29 mouse cellular contexts compared by ENCODE assay signal in genomic region chr1:75462636-75463035, GRCm38 (mm10). TPM values are rescaled to one million over a fixed set of nuclear protein-coding genes. Genes with fewer than 3 reads are reported as not detected.
DNase-seq lines count a peak whose midpoint lies in the region; ATAC-seq and TF ChIP-seq lines count a peak whose summit lies in the region.
"Had no signal": no experiment of that assay in that cellular context is flagged by ENCODE, and none has a peak within 500 bp of the region (broad histone marks: within the 10 kb centered on the region; RNA-seq: fewer than 3 reads in every experiment).

No protein-coding gene starts in this region.

- no peaks in the 10 kb centered on the region for H3K36me3 ChIP-seq in hindbrain, embryonic 10.5 days
- H3K36me3 ChIP-seq in hindbrain, embryonic 12.5 days, result no peaks in the 10 kb centered on the region
- H3K36me3 ChIP-seq in liver, embryonic 13.5 days, result no peaks in the 10 kb centered on the region
- no peaks in the 10 kb centered on the region for H3K36me3 ChIP-seq in kidney, adult 2 months (ENCODE audit: control insufficient read depth, insufficient read depth, low read length)
- H3K36me3 ChIP-seq: embryonic facial prominence, embryonic 15.5 days; forebrain, embryonic 15.5 days; heart, embryonic 15.5 days; hindbrain, embryonic 15.5 days; limb, embryonic 13.5 days; stomach, embryonic 15.5 days had no signal

- H3K27ac ChIP-seq in hindbrain, embryonic 10.5 days, result peak overlapping the region; percentile 16; the same call in 1 of the 2 replicates
- H3K27ac ChIP-seq in hindbrain, embryonic 12.5 days, result no peak overlapping the region
- peak overlapping the region; percentile 83 for H3K27ac ChIP-seq in liver, embryonic 13.5 days
- no peak overlapping the region for H3K27ac ChIP-seq in kidney, adult 2 months (ENCODE audit: insufficient read depth, low read depth, low read length)
- H3K27ac ChIP-seq: embryonic facial prominence, embryonic 15.5 days; forebrain, embryonic 15.5 days; heart, embryonic 15.5 days; hindbrain, embryonic 15.5 days; limb, embryonic 13.5 days; stomach, embryonic 15.5 days had no signal

- 23% methylated on average over 1 of the region's 1 CpGs for WGBS in hindbrain, embryonic 10.5 days
- WGBS in hindbrain, embryonic 12.5 days, result 0% methylated on average over 1 of the region's 1 CpGs
- WGBS in liver, embryonic 13.5 days (ENCODE audit: insufficient replicate concordance), result 0% methylated on average over 1 of the region's 1 CpGs
- 81% methylated on average over 1 of the region's 1 CpGs for WGBS in kidney, adult 2 months

- TF ChIP-seq POLR2A in kidney, adult 2 months (IDR thresholded peaks at IDR 0.05; ENCODE audit: low read depth, low read length), result no peak

- no peak for TF ChIP-seq CTCF in kidney, adult 2 months (conservative IDR thresholded peaks at IDR 0.05; ENCODE audit: insufficient read depth, insufficient read length, low read depth, low read length)

- no peaks in the 10 kb centered on the region for H3K9me3 ChIP-seq in hindbrain, embryonic 10.5 days
- no peaks in the 10 kb centered on the region for H3K9me3 ChIP-seq in hindbrain, embryonic 12.5 days (replicated peaks)
- H3K9me3 ChIP-seq in liver, embryonic 13.5 days (replicated peaks), result no peaks in the 10 kb centered on the region
- H3K9me3 ChIP-seq: embryonic facial prominence, embryonic 15.5 days; forebrain, embryonic 15.5 days; heart, embryonic 15.5 days; hindbrain, embryonic 15.5 days; limb, embryonic 13.5 days; stomach, embryonic 15.5 days had no signal

- ATAC-seq in hindbrain, embryonic 12.5 days (ENCODE audit: low FRiP score), result no peak
- peak; percentile 83 for ATAC-seq in liver, embryonic 13.5 days (ENCODE audit: low read depth)
- ATAC-seq in megakaryocyte-erythroid progenitor cell, adult 5-6 weeks (replicated peaks; ENCODE audit: low FRiP score, low TSS enrichment, poor library complexity, severe bottlenecking), result peak; percentile 60
- ATAC-seq: CD4-positive, CD25-positive, alpha-beta regulatory T cell, adult 4 months; forebrain, embryonic 15.5 days; Patski had no signal

- no peak overlapping the region for H3K9ac ChIP-seq in hindbrain, embryonic 12.5 days
- H3K9ac ChIP-seq in liver, embryonic 13.5 days, result 0 out of 2 replicates have a peak overlapping the region, but pooled peaks have one; percentile 4
- H3K9ac ChIP-seq: embryonic facial prominence, embryonic 15.5 days; forebrain, embryonic 15.5 days; heart, embryonic 15.5 days; hindbrain, embryonic 15.5 days; limb, embryonic 13.5 days; lung, embryonic 14.5 days; stomach, embryonic 15.5 days had no signal

- H3K4me1 ChIP-seq in hindbrain, embryonic 10.5 days (replicated peaks), result peaks cover 55% of the 10 kb centered on the region
- peaks cover 36% of the 10 kb centered on the region for H3K4me1 ChIP-seq in hindbrain, embryonic 12.5 days
- H3K4me1 ChIP-seq in liver, embryonic 13.5 days (replicated peaks), result peaks cover 60% of the 10 kb centered on the region
- H3K4me1 ChIP-seq in kidney, adult 2 months (ENCODE audit: control insufficient read depth, insufficient read depth, low read length), result no peaks in the 10 kb centered on the region

- no peak overlapping the region for H3K4me3 ChIP-seq in hindbrain, embryonic 10.5 days
- no peak overlapping the region for H3K4me3 ChIP-seq in hindbrain, embryonic 12.5 days
- no peak overlapping the region for H3K4me3 ChIP-seq in liver, embryonic 13.5 days (replicated peaks)
- no peak overlapping the region for H3K4me3 ChIP-seq in kidney, adult 2 months (ENCODE audit: insufficient read depth, low read depth, low read length)
- H3K4me3 ChIP-seq: embryonic facial prominence, embryonic 15.5 days; forebrain, embryonic 15.5 days; heart, embryonic 15.5 days; hindbrain, embryonic 15.5 days; limb, embryonic 13.5 days; stomach, embryonic 15.5 days had no signal

- no peak overlapping the region for H3K4me2 ChIP-seq in hindbrain, embryonic 12.5 days (replicated peaks)
- H3K4me2 ChIP-seq in liver, embryonic 13.5 days, result peak overlapping the region; percentile 67
- H3K4me2 ChIP-seq: embryonic facial prominence, embryonic 15.5 days; forebrain, embryonic 15.5 days; heart, embryonic 15.5 days; hindbrain, embryonic 15.5 days; limb, embryonic 13.5 days; lung, embryonic 14.5 days; stomach, embryonic 15.5 days had no signal

- peaks cover 73% of the 10 kb centered on the region for H3K27me3 ChIP-seq in hindbrain, embryonic 10.5 days (ENCODE audit: insufficient read depth, poor library complexity, severe bottlenecking)
- peaks cover 36% of the 10 kb centered on the region for H3K27me3 ChIP-seq in hindbrain, embryonic 12.5 days
- H3K27me3 ChIP-seq in liver, embryonic 13.5 days, result peaks cover 53% of the 10 kb centered on the region
- no peaks in the 10 kb centered on the region for H3K27me3 ChIP-seq in kidney, adult 2 months (replicated peaks; ENCODE audit: control insufficient read depth, insufficient read depth, low read length)
- H3K27me3 ChIP-seq: hindbrain, embryonic 15.5 days; stomach, embryonic 15.5 days had no signal

- no peak for DNase-seq in hindbrain, embryonic 10.5 days (ENCODE audit: low spot score)
- DNase-seq in c-Kit-positive CD71-positive TER-119-positive erythroid progenitor cells, embryonic 14.5 days (ENCODE audit: low spot score), result peak; percentile 51
- DNase-seq in liver, embryonic 13.5 days, result peak; percentile 60
- DNase-seq in ovary, postnatal 10 days (ENCODE audit: low spot score), result no peak
- DNase-seq in cerebellum, adult 11 months, result no peak
- no peak for DNase-seq in kidney, adult 2 months
- DNase-seq: cerebellum, adult 2 months; cerebellum, postnatal 25 days; gastrocnemius, postnatal 36 days; heart, postnatal 36 days; kidney, adult 8-10 months; kidney, postnatal 10 days; lung, embryonic 14.5 days; lung, postnatal 36 days; right cerebral cortex, adult 18-20 months; right cerebral cortex, postnatal 4 days; thymus, adult 18-20 months; thymus, postnatal 36 days had no signal

RNA-seq across cellular contexts. Expression of gene Asic4, which starts 12.4 kb away (rescaled TPM):
- 3.8 and 9.3 TPM in 2 replicates for polyA plus RNA-seq in hindbrain, embryonic 10.5 days (2016; fragmentation: Nextera tagmentation; extraction: Ambion mirVana)
- polyA plus RNA-seq in hindbrain, embryonic 12.5 days (2016; fragmentation: Nextera tagmentation; extraction: Ambion mirVana), result 18.3 and 19.0 TPM in 2 replicates
- polyA plus RNA-seq in liver, embryonic 13.5 days (2015; fragmentation: Nextera tagmentation; extraction: Ambion mirVana), result 0.14 and 0.25 TPM in 2 replicates
- total RNA-seq in megakaryocyte-erythroid progenitor cell, adult 5-6 weeks (2014; fragmentation: Nextera tagmentation), result not detected in 2 replicates
- total RNA-seq in megakaryocyte-erythroid progenitor cell, adult 5-6 weeks (2017), result not detected in 2 replicates
- polyA plus RNA-seq in kidney, adult 2 months (2012; rRNA removed), result 0.05 and 0.08 TPM in 2 replicates
- total RNA-seq: gastrocnemius, postnatal 36 days; heart, adult 8-10 months; heart, postnatal 36 days had no signal
- polyA plus RNA-seq: CD4-positive, CD25-positive, alpha-beta regulatory T cell, adult 4 months had no signal

RNA-seq across cellular contexts. Expression of gene Chpf, which starts 16.5 kb away (rescaled TPM):
- 25.1 and 29.8 TPM in 2 replicates for polyA plus RNA-seq in hindbrain, embryonic 10.5 days (2016; fragmentation: Nextera tagmentation; extraction: Ambion mirVana)
- 39.2 and 41.5 TPM in 2 replicates for polyA plus RNA-seq in hindbrain, embryonic 12.5 days (2016; fragmentation: Nextera tagmentation; extraction: Ambion mirVana)
- polyA plus RNA-seq in liver, embryonic 13.5 days (2015; fragmentation: Nextera tagmentation; extraction: Ambion mirVana), result 5.6 and 5.7 TPM in 2 replicates
- 3.1 and 4.0 TPM in 2 replicates for total RNA-seq in megakaryocyte-erythroid progenitor cell, adult 5-6 weeks (2014; fragmentation: Nextera tagmentation)
- 0.15 and 1.2 TPM in 2 replicates for total RNA-seq in megakaryocyte-erythroid progenitor cell, adult 5-6 weeks (2017)
- 31.6 and 51.9 TPM in 2 replicates for polyA plus RNA-seq in kidney, adult 2 months (2012; rRNA removed)

RNA-seq across cellular contexts. Expression of gene Tmem198, which starts 16.7 kb away (rescaled TPM):
- 8.6 and 20.4 TPM in 2 replicates for polyA plus RNA-seq in hindbrain, embryonic 10.5 days (2016; fragmentation: Nextera tagmentation; extraction: Ambion mirVana)
- polyA plus RNA-seq in hindbrain, embryonic 12.5 days (2016; fragmentation: Nextera tagmentation; extraction: Ambion mirVana), result 25.3 and 25.7 TPM in 2 replicates
- 0.08 and 0.10 TPM in 2 replicates for polyA plus RNA-seq in liver, embryonic 13.5 days (2015; fragmentation: Nextera tagmentation; extraction: Ambion mirVana)
- total RNA-seq in megakaryocyte-erythroid progenitor cell, adult 5-6 weeks (2014; fragmentation: Nextera tagmentation), result 0.49 TPM in 1 of 2 replicates, not detected in the other
- total RNA-seq in megakaryocyte-erythroid progenitor cell, adult 5-6 weeks (2017), result not detected in 2 replicates
- 1.3 and 1.8 TPM in 2 replicates for polyA plus RNA-seq in kidney, adult 2 months (2012; rRNA removed)
- polyA plus RNA-seq: CD4-positive, CD25-positive, alpha-beta regulatory T cell, adult 4 months had no signal

RNA-seq across cellular contexts. Expression of gene Gmppa, which starts 26.9 kb away (rescaled TPM):
- polyA plus RNA-seq in hindbrain, embryonic 10.5 days (2016; fragmentation: Nextera tagmentation; extraction: Ambion mirVana), result 62.3 and 91.2 TPM in 2 replicates
- polyA plus RNA-seq in hindbrain, embryonic 12.5 days (2016; fragmentation: Nextera tagmentation; extraction: Ambion mirVana), result 73.1 and 74.1 TPM in 2 replicates
- 37.1 and 41.7 TPM in 2 replicates for polyA plus RNA-seq in liver, embryonic 13.5 days (2015; fragmentation: Nextera tagmentation; extraction: Ambion mirVana)
- total RNA-seq in megakaryocyte-erythroid progenitor cell, adult 5-6 weeks (2014; fragmentation: Nextera tagmentation), result 70.3 and 92.5 TPM in 2 replicates
- total RNA-seq in megakaryocyte-erythroid progenitor cell, adult 5-6 weeks (2017), result 35.0 and 52.6 TPM in 2 replicates
- 82.4 and 95.0 TPM in 2 replicates for polyA plus RNA-seq in kidney, adult 2 months (2012; rRNA removed)

RNA-seq across cellular contexts. Expression of gene Obsl1, which starts 43.6 kb away (rescaled TPM):
- 37.9 and 44.2 TPM in 2 replicates for polyA plus RNA-seq in hindbrain, embryonic 10.5 days (2016; fragmentation: Nextera tagmentation; extraction: Ambion mirVana)
- polyA plus RNA-seq in hindbrain, embryonic 12.5 days (2016; fragmentation: Nextera tagmentation; extraction: Ambion mirVana), result 63.4 and 66.4 TPM in 2 replicates
- 7.4 and 9.0 TPM in 2 replicates for polyA plus RNA-seq in liver, embryonic 13.5 days (2015; fragmentation: Nextera tagmentation; extraction: Ambion mirVana)
- total RNA-seq in megakaryocyte-erythroid progenitor cell, adult 5-6 weeks (2014; fragmentation: Nextera tagmentation), result 0.40 and 0.68 TPM in 2 replicates
- 0.30 and 0.47 TPM in 2 replicates for total RNA-seq in megakaryocyte-erythroid progenitor cell, adult 5-6 weeks (2017)
- 6.4 and 8.9 TPM in 2 replicates for polyA plus RNA-seq in kidney, adult 2 months (2012; rRNA removed)
- polyA plus RNA-seq: CD4-positive, CD25-positive, alpha-beta regulatory T cell, adult 4 months had no signal

Comparison
In these comparisons a context has a peak if more than half of its experiments do, and no peak if none do; other contexts are left out.
1. H3K27ac ChIP-seq: peak in hindbrain, embryonic 10.5 days (single experiment) and liver, embryonic 13.5 days (single experiment); none in hindbrain, embryonic 12.5 days (single experiment) and kidney, adult 2 months (single experiment).
2. DNase-seq: peak in c-Kit-positive CD71-positive TER-119-positive erythroid progenitor cells, embryonic 14.5 days (single experiment) and liver, embryonic 13.5 days (single experiment); none in hindbrain, embryonic 10.5 days (single experiment), ovary, postnatal 10 days (single experiment), cerebellum, adult 11 months (single experiment) and kidney, adult 2 months (single experiment).